Mouse (Mus musculus): Measurements from ENCODE around the gene Syngr1. TPM values are rescaled to one million over a fixed set of nuclear protein-coding genes. Genes with fewer than 3 reads are reported as not detected.

The Syngr1 gene
- 6.4 and 8.1 TPM in 2 replicates for polyA plus RNA-seq (2016; fragmentation: Nextera tagmentation; extraction: Ambion mirVana)

DNA sequence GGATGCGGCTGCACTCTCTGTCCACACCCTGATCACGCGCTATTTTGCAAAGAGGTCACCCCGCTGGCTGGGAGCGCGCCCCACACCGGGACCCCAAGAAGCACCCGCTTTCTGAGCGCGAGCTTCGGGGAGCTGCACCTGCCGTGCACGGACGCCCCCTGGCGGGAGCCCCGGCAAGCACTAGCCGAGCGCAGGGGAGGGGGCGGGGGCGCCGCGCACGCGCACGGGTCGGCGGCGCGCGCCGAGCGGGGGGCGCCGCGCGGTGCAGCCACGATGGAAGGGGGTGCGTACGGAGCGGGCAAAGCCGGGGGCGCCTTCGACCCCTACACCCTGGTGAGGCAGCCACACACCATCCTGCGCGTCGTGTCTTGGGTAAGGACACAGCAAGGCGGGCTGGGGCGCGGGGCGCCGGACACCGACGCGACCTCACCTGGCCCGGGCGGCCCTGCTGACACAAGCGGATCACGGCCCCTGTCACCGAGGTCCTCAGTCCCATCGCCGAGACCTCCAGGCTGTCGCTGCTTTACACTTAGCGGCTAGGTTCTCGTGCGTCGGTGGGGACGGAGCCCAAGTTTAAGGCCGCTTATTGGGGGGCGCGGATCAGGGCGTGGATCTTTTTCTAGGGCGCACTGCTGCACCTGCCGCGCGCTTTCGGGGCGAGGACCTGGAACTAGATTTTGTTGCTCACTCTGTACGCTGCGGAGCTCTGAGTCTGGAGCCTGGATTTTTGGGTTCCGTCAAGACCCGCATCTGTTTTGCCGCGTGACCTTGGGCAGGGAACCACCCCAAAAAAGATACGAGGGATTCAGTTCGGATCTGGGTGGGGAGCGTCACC is at the start of gene Syngr1, which contains the start of gene Rpl3:
Gene Syngr1 (plus strand): TSS at position 214 of the 835 bp plus-strand sequence.
Gene Rpl3 (minus strand): TSS at position 748 of the 835 bp plus-strand sequence.
- Histone ChIP-seq H3K4me3 (peak within 1 kb of the TSS; percentile 59), H3K9ac (peak within 1 kb of the TSS; percentile 57), H3K4me1 (peaks cover 4% of the 10 kb centered on the region; the same call in 1 of the 2 replicates), H3K4me2 (replicated peaks) (peak within 1 kb of the TSS; percentile 87), H3K27me3 (peaks cover 60% of the 10 kb centered on the region), H3K36me3 (no peaks in the 10 kb centered on the region), H3K9me3 (no peaks in the 10 kb centered on the region), H3K27ac (no peak within 1 kb of the TSS)
- 0 out of 2 replicates have a peak, but pooled peaks have one; percentile 53 for ATAC-seq (ENCODE audit: insufficient number of reproducible peaks, insufficient read depth, low FRiP score, low TSS enrichment)
- whole genome bisulfite sequencing = 1% methylated on average over 85 of the region's 86 CpGs

DNA sequence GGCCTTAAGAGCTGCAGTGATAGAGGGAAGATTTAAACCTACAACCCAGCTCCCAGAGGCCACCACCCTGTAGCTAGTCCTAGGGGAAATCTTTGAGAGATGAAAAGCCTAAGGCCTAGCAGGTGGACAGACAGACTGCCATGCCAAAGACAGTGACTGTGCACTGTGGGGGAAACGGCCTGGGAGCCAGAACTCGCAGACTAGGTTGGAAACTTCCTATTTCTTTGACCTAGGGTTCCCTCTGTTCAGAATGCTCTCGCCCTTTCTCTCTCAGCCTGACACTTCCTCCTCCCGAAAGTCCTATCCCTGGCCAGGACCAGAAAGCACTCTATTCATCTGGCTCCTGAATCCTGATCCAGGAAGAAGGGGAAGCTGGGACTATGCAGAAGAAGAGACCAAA is 49.0 kb upstream of the Syngr1 start:
- WGBS = 61% methylated on average over 4 of the region's 4 CpGs
- no peak overlapping the region for H3K4me2 ChIP-seq (replicated peaks)
- no peak overlapping the region for H3K27ac ChIP-seq
- H3K4me3 ChIP-seq = no peak overlapping the region
- ATAC-seq (ENCODE audit: insufficient number of reproducible peaks, insufficient read depth, low FRiP score, low TSS enrichment) = no peak
- H3K9ac ChIP-seq = no peak overlapping the region
- peaks cover 4% of the 10 kb centered on the region; the same call in 1 of the 2 replicates for H3K9me3 ChIP-seq
- H3K27me3 ChIP-seq = no peaks in the 10 kb centered on the region
- H3K36me3 ChIP-seq = no peaks in the 10 kb centered on the region
- no peaks in the 10 kb centered on the region for H3K4me1 ChIP-seq

DNA sequence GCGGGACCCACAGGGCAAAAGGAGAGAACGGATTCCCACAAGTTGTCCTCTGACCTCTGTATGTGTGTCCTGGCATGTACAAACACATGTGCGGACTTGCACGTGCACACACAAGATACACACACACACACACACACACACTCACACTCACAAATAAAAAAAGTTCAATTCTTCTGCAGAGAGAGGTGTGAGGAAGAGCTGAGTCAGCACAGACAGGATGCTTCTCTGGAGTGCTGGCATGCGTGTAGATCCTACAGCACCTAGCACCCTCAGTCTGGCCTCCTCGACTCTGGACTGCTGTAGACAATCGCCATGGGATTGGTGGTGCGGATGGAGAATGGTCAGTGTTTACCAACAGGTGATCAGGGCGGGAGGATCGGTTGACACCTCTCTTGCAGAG is 46.9 kb upstream of the Syngr1 start:
- Histone ChIP-seq H3K36me3 (no peaks in the 10 kb centered on the region), H3K9ac (no peak overlapping the region), H3K27ac (no peak overlapping the region), H3K4me1 (no peaks in the 10 kb centered on the region), H3K4me3 (no peak overlapping the region), H3K9me3 (peaks cover 4% of the 10 kb centered on the region; the same call in 1 of the 2 replicates), H3K27me3 (no peaks in the 10 kb centered on the region), H3K4me2 (replicated peaks) (no peak overlapping the region)
- 89% methylated on average over 10 of the region's 10 CpGs for WGBS
- ATAC-seq (ENCODE audit: insufficient number of reproducible peaks, insufficient read depth, low FRiP score, low TSS enrichment) = no peak

GRCm38 (mm10) chr15:80045749-80046148 is 45.4 kb upstream of the Syngr1 start:
- Histone ChIP-seq H3K9ac (no peak overlapping the region), H3K4me1 (no peaks in the 10 kb centered on the region), H3K27ac (no peak overlapping the region), H3K36me3 (no peaks in the 10 kb centered on the region), H3K4me3 (no peak overlapping the region), H3K27me3 (no peaks in the 10 kb centered on the region), H3K9me3 (peaks cover 4% of the 10 kb centered on the region; the same call in 1 of the 2 replicates), H3K4me2 (replicated peaks) (no peak overlapping the region)
- no peak for ATAC-seq (ENCODE audit: insufficient number of reproducible peaks, insufficient read depth, low FRiP score, low TSS enrichment)
- WGBS = 91% methylated on average over 2 of the region's 2 CpGs

- Histone ChIP-seq H3K36me3 (no peaks in the 10 kb centered on the region), H3K4me2 (replicated peaks) (no peak overlapping the region), H3K4me3 (no peak overlapping the region), H3K4me1 (no peaks in the 10 kb centered on the region), H3K9me3 (peaks cover 4% of the 10 kb centered on the region; the same call in 1 of the 2 replicates), H3K9ac (no peak overlapping the region), H3K27me3 (no peaks in the 10 kb centered on the region), H3K27ac (no peak overlapping the region)
- 79% methylated on average over 2 of the region's 2 CpGs for WGBS
- ATAC-seq (ENCODE audit: insufficient number of reproducible peaks, insufficient read depth, low FRiP score, low TSS enrichment) = no peak
Measured at GRCm38 (mm10) chr15:80047242-80047641, 43.9 kb upstream of the Syngr1 start.

DNA sequence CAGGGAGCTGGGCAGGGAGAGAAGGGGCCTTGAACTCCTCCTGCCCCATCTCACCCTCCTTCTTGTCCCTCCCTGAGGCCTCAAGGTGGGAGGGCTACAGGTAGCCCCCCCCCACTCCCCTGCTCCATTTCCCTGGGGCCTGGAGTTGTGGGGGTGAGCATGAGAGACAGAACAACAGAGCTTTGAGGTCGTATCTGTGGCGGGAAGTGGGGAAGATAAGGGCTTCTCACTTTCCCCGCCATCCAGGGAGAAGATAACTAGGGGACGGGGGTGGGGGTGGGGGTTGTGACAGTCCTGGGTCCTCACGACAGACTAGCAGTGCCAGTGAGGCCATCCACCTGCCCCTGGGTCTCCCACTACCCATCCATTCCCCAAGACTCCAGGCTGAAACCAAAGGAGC is 43.2 kb upstream of the Syngr1 start:
- peaks cover 4% of the 10 kb centered on the region; the same call in 1 of the 2 replicates for H3K9me3 ChIP-seq
- no peak overlapping the region for H3K9ac ChIP-seq
- H3K4me2 ChIP-seq (replicated peaks) = no peak overlapping the region
- no peak overlapping the region for H3K4me3 ChIP-seq
- 39% methylated on average over 5 of the region's 5 CpGs for WGBS
- H3K36me3 ChIP-seq = no peaks in the 10 kb centered on the region
- H3K27me3 ChIP-seq = no peaks in the 10 kb centered on the region
- no peaks in the 10 kb centered on the region for H3K4me1 ChIP-seq
- ATAC-seq (ENCODE audit: insufficient number of reproducible peaks, insufficient read depth, low FRiP score, low TSS enrichment) = no peak
- no peak overlapping the region for H3K27ac ChIP-seq

DNA sequence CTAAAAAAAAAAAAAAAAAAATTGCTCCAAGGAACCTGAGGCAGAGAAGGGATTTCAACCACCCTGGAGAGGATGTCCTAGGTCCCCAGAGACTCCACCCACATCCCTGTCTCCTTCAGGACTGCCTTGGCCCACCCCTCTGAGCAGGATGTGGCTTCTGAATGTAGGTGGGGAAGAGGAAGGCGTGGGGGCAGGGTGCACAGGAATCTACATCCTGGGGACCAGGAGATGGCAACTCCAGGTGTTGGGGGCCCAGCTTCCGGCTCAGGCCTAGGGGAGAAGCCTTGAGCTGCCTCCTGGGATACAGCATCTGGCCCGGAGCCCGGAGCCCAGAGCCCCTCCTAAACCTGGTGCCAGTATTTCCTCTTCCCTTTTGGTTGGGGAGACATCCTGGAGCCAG is 41.0 kb upstream of the Syngr1 start:
- H3K4me1 ChIP-seq = no peaks in the 10 kb centered on the region
- no peaks in the 10 kb centered on the region for H3K36me3 ChIP-seq
- H3K27ac ChIP-seq = no peak overlapping the region
- H3K9ac ChIP-seq = no peak overlapping the region
- no peak for ATAC-seq (ENCODE audit: insufficient number of reproducible peaks, insufficient read depth, low FRiP score, low TSS enrichment)
- H3K4me2 ChIP-seq (replicated peaks) = no peak overlapping the region
- no peak overlapping the region for H3K4me3 ChIP-seq
- 66% methylated on average over 4 of the region's 4 CpGs for WGBS
- no peaks in the 10 kb centered on the region for H3K27me3 ChIP-seq
- H3K9me3 ChIP-seq = peaks cover 4% of the 10 kb centered on the region; the same call in 1 of the 2 replicates

DNA sequence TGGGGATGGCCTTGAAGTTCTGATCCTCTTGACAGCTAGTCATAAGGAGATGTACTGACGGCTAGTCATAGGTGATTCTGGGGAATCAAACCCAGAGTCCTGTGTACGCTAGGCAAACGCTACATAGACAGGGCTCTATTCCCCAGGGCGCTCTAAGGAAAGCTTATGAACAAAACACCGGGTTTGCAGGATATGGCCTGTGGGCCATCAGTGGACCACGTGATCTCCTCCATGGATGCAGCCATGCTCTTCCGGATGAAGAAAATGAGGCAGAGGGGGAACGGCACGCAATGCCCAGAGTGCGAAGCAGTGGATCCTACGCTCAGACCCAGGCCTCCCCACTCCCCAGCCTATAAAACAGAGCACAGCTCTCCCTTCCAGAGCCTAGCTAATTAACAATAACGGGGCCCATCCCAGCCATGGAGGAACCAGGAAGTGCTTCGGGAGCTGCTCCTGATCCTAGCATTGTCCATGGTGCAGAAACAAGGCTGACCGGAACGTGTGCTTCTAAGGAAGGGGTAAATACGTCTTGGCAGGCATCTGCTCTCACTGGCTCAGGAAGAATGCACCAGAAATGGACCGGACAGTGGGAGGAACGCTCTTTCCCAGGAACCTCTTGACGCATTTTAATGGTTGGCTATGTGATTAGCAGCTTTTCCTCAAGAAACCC is 39.9 kb upstream of the Syngr1 start:
- ATAC-seq (ENCODE audit: insufficient number of reproducible peaks, insufficient read depth, low FRiP score, low TSS enrichment) = no peak
- WGBS = 78% methylated on average over 19 of the region's 19 CpGs
- no peak overlapping the region for H3K27ac ChIP-seq

DNA sequence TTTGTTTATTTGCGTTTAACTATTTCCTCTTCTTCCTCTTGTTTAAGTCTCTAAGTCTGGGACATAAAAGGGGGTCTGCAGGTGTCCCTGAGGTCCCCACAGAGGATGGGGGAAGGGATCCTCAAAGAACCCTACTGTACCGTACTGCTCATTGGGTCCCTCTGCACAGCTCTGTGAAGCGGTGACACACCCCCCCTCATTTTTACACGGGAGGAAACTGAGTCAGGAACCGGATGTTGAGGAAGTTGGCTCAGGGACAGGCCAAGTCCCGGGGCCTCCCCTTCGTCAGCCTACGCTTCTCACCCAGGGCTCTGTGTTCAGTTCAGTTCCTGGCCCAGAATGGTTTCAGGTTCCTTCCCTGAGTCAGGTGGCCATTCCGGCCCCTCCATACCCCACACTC is 39.4 kb upstream of the Syngr1 start:
- no peaks in the 10 kb centered on the region for H3K9me3 ChIP-seq
- WGBS = 80% methylated on average over 9 of the region's 9 CpGs
- H3K27ac ChIP-seq = no peak overlapping the region; the same call in 1 of the 2 replicates
- no peak for ATAC-seq (ENCODE audit: insufficient number of reproducible peaks, insufficient read depth, low FRiP score, low TSS enrichment)
- no peaks in the 10 kb centered on the region for H3K36me3 ChIP-seq
- no peak overlapping the region for H3K4me3 ChIP-seq
- H3K27me3 ChIP-seq = no peaks in the 10 kb centered on the region
- no peak overlapping the region for H3K9ac ChIP-seq
- no peaks in the 10 kb centered on the region for H3K4me1 ChIP-seq
- no peak overlapping the region for H3K4me2 ChIP-seq (replicated peaks)

More for the DNA sequence above, 39.9 kb upstream of the Syngr1 start:
- Histone ChIP-seq H3K4me3 (no peak overlapping the region), H3K9me3 (no peaks in the 10 kb centered on the region), H3K27me3 (no peaks in the 10 kb centered on the region), H3K4me1 (no peaks in the 10 kb centered on the region), H3K9ac (no peak overlapping the region), H3K36me3 (no peaks in the 10 kb centered on the region), H3K4me2 (replicated peaks) (no peak overlapping the region)

DNA sequence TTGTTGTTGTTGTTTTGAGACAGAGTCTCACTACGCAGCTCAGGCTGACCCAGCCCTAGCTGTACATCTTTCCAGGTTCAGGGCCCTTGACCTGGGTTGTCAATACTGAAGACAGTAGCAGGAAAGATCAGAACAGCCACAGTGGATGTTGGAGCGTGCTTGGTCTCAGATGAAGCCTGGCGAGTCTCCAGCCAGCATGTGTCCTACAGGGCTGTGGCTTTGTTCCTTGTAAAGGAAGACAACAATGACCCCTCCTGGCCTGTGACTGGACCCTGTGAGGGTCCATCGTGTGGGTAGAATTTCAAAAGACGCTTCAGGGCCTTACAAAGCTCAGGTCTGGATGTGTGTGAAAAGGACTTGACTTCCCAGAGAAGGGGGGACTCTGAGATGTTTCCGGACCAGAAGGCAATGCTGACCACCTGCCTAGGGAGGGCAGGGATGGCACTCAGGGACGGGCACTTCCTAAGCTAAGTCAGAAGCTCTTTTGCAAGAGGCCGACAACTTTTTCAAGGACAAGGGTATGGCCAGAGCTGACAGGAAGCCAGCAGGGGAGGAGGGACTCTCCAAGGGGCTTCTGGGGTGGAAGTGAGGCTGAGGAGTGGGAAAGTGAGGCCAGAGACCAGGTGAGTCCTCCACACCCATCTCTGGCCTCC is 37.6 kb upstream of the Syngr1 start:
- no peak overlapping the region for H3K27ac ChIP-seq
- ATAC-seq (ENCODE audit: insufficient number of reproducible peaks, insufficient read depth, low FRiP score, low TSS enrichment) = no peak
- WGBS = 74% methylated on average over 8 of the region's 8 CpGs

GRCm38 (mm10) chr15:80054034-80054710 is 37.0 kb upstream of the Syngr1 start:
- H3K27ac ChIP-seq = no peak overlapping the region
- WGBS = 82% methylated on average over 7 of the region's 7 CpGs
- no peak overlapping the region for H3K4me3 ChIP-seq
- no peak for ATAC-seq (ENCODE audit: insufficient number of reproducible peaks, insufficient read depth, low FRiP score, low TSS enrichment)
- H3K4me2 ChIP-seq (replicated peaks) = no peak overlapping the region
- no peaks in the 10 kb centered on the region for H3K9me3 ChIP-seq
- H3K4me1 ChIP-seq = no peaks in the 10 kb centered on the region
- no peak overlapping the region for H3K9ac ChIP-seq
- H3K27me3 ChIP-seq = no peaks in the 10 kb centered on the region
- no peaks in the 10 kb centered on the region for H3K36me3 ChIP-seq

More for the DNA sequence above, 37.6 kb upstream of the Syngr1 start:
- Histone ChIP-seq H3K36me3 (no peaks in the 10 kb centered on the region), H3K4me3 (no peak overlapping the region), H3K27me3 (no peaks in the 10 kb centered on the region), H3K9me3 (no peaks in the 10 kb centered on the region), H3K9ac (no peak overlapping the region), H3K4me2 (replicated peaks) (no peak overlapping the region), H3K4me1 (no peaks in the 10 kb centered on the region)
